Mouse (Mus musculus) spleen, embryonic (tissue): ENCODE measurements around the gene Suds3.

ENCODE experiments used
- CTCF ChIA-PET: fragments of 350-600 bp; sonication (Branson Sonifier 250); formaldehyde crosslinking; loops from one replicate; lab custom pipeline; 2022; lab: Charles Lee

Gene Suds3

GRCm38 (mm10) chr5:117061251-117061650 is 54.7 kb downstream of the Suds3 start:
- CTCF ChIA-PET = no interaction called here

GRCm38 (mm10) chr5:117060484-117061130 is 55.3 kb downstream of the Suds3 start:
- CTCF ChIA-PET = no interaction called here

- CTCF ChIA-PET = interaction anchor here (0.6 kb wide), 1 partner anchor 12 kb away, joined by 4 read pairs; no protein-coding TSS in a partner anchor
Observed at GRCm38 (mm10) chr5:117049940-117050339, 66.0 kb downstream of the Suds3 start.

GRCm38 (mm10) chr5:117045101-117045500 is 70.8 kb downstream of the Suds3 start:
- CTCF ChIA-PET = no interaction called here

GRCm38 (mm10) chr5:117042661-117043060 is 73.3 kb downstream of the Suds3 start:
- CTCF ChIA-PET = no interaction called here
